ENCODE assay signal across 8 mouse cellular contexts in genomic region chr5:114379763-114380162, GRCm38 (mm10). TPM values are rescaled to one million over a fixed set of nuclear protein-coding genes. Genes with fewer than 3 reads are reported as not detected.
A peak's percentile ranks its signal among the peaks of the same experiment; 100 is the strongest.
DNase-seq lines count a peak whose midpoint lies in the region; ATAC-seq and TF ChIP-seq lines count a peak whose summit lies in the region.

No protein-coding gene starts in this region.

- 1% methylated on average over 20 of the region's 20 CpGs for WGBS in heart, embryonic 12.5 days
- WGBS in liver, embryonic 15.5 days (ENCODE audit: insufficient replicate concordance), result 1% methylated on average over 20 of the region's 20 CpGs
- under 1% methylated on average over 20 of the region's 20 CpGs for WGBS in stomach, postnatal 0 days

- no peak for TF ChIP-seq CTCF in G1E (IDR thresholded peaks at IDR 0.05; ENCODE audit: low read depth, low read length)
- TF ChIP-seq CTCF in stomach, postnatal 0 days (IDR thresholded peaks at IDR 0.05; ENCODE audit: low read depth), result no peak

- H3K4me1 ChIP-seq in G1E (ENCODE audit: insufficient read depth, low read depth, low read length), result peaks cover 71% of the 10 kb centered on the region
- H3K4me1 ChIP-seq in heart, embryonic 12.5 days (replicated peaks), result peaks cover 63% of the 10 kb centered on the region
- H3K4me1 ChIP-seq in liver, embryonic 15.5 days (replicated peaks), result peaks cover 65% of the 10 kb centered on the region
- H3K4me1 ChIP-seq in stomach, postnatal 0 days (replicated peaks; ENCODE audit: control insufficient read depth, insufficient read depth), result peaks cover 10% of the 10 kb centered on the region

- peak overlapping the region; percentile 89 for H3K4me3 ChIP-seq in G1E (ENCODE audit: low read depth, low read length)
- peak overlapping the region; percentile 94 for H3K4me3 ChIP-seq in heart, embryonic 12.5 days
- peak overlapping the region; percentile 83 for H3K4me3 ChIP-seq in liver, embryonic 15.5 days (replicated peaks)
- peak overlapping the region; percentile 84 for H3K4me3 ChIP-seq in stomach, postnatal 0 days (ENCODE audit: low read depth, low read length)

- TF ChIP-seq EP300 in stomach, postnatal 0 days (optimal IDR thresholded peaks at IDR 0.05), result no peak

- no peaks in the 10 kb centered on the region for H3K9me3 ChIP-seq in G1E (replicated peaks)
- no peaks in the 10 kb centered on the region for H3K9me3 ChIP-seq in heart, embryonic 12.5 days (replicated peaks)
- H3K9me3 ChIP-seq in liver, embryonic 15.5 days (replicated peaks), result no peaks in the 10 kb centered on the region
- H3K9me3 ChIP-seq in stomach, postnatal 0 days (ENCODE audit: control insufficient read depth, low read length), result no peaks in the 10 kb centered on the region

- peak overlapping the region; percentile 87 for H3K4me2 ChIP-seq in heart, embryonic 12.5 days
- H3K4me2 ChIP-seq in liver, embryonic 15.5 days, result peak overlapping the region; percentile 98
- H3K4me2 ChIP-seq in stomach, postnatal 0 days (replicated peaks; ENCODE audit: low read depth), result peak overlapping the region; percentile 83

- H3K36me3 ChIP-seq in G1E (replicated peaks), result peaks cover 50% of the 10 kb centered on the region
- peaks cover 20% of the 10 kb centered on the region for H3K36me3 ChIP-seq in heart, embryonic 12.5 days
- H3K36me3 ChIP-seq in liver, embryonic 15.5 days (replicated peaks), result peaks cover 9% of the 10 kb centered on the region
- H3K36me3 ChIP-seq in stomach, postnatal 0 days (ENCODE audit: control insufficient read depth, insufficient read depth, low read length), result peaks cover 8% of the 10 kb centered on the region

- H3K27me3 ChIP-seq in G1E (ENCODE audit: insufficient read depth, low read length), result no peaks in the 10 kb centered on the region
- H3K27me3 ChIP-seq in heart, embryonic 12.5 days (replicated peaks), result no peaks in the 10 kb centered on the region
- H3K27me3 ChIP-seq in liver, embryonic 15.5 days, result no peaks in the 10 kb centered on the region
- no peaks in the 10 kb centered on the region for H3K27me3 ChIP-seq in stomach, postnatal 0 days (ENCODE audit: control insufficient read depth, insufficient read depth, low read length)

- H3K27ac ChIP-seq in heart, embryonic 12.5 days (ENCODE audit: poor library complexity, severe bottlenecking), result peak overlapping the region; percentile 88
- peak overlapping the region; percentile 90 for H3K27ac ChIP-seq in liver, embryonic 15.5 days (replicated peaks)
- peak overlapping the region; percentile 94 for H3K27ac ChIP-seq in stomach, postnatal 0 days (replicated peaks)

- peak; percentile 24 for DNase-seq in kidney, adult 11 months
- DNase-seq in kidney, postnatal 25 days, result no peak
- peak; percentile 49 for DNase-seq in G1E (ENCODE audit: low spot score)
- peak; percentile 47 for DNase-seq in stomach, postnatal 0 days (ENCODE audit: low spot score)
- no peak for DNase-seq in layer of hippocampus, adult 9-10 months (ENCODE audit: low spot score)
- DNase-seq in gastrocnemius, postnatal 10 days, result no peak

- H3K9ac ChIP-seq in heart, embryonic 12.5 days, result peak overlapping the region; percentile 91
- H3K9ac ChIP-seq in liver, embryonic 15.5 days, result peak overlapping the region; percentile 93
- H3K9ac ChIP-seq in stomach, postnatal 0 days (ENCODE audit: low read length), result peak overlapping the region; percentile 97

- ATAC-seq in G1E (ENCODE audit: extremely low read depth, insufficient number of reproducible peaks, low FRiP score, poor library complexity, severe bottlenecking), result no peak
- ATAC-seq in heart, embryonic 12.5 days (ENCODE audit: insufficient number of reproducible peaks, low FRiP score), result peak; percentile 22; the same call in 1 of the 2 replicates
- peak; percentile 3; the same call in 1 of the 2 replicates for ATAC-seq in liver, embryonic 15.5 days (ENCODE audit: insufficient read depth)
- peak; percentile 2; the same call in 1 of the 2 replicates for ATAC-seq in stomach, postnatal 0 days (ENCODE audit: low FRiP score, low TSS enrichment)

RNA-seq across cellular contexts. Expression of gene Kctd10, which starts 0.5 kb away (rescaled TPM):
- 18.4 and 29.8 TPM in 2 replicates for total RNA-seq in G1E (2014; fragmentation: Nextera tagmentation)
- 40.8 and 44.1 TPM in 2 replicates for total RNA-seq in G1E (2017)
- 60.6 and 64.1 TPM in 2 replicates for polyA plus RNA-seq in G1E (2012)
- 108 and 111 TPM in 2 replicates for polyA plus RNA-seq in heart, embryonic 12.5 days (2016; fragmentation: Nextera tagmentation; extraction: Ambion mirVana)
- polyA plus RNA-seq in liver, embryonic 15.5 days (2015; fragmentation: Nextera tagmentation; extraction: Ambion mirVana), result 21.1 and 22.6 TPM in 2 replicates
- polyA plus RNA-seq in stomach, postnatal 0 days (2015; fragmentation: Nextera tagmentation; extraction: Ambion mirVana), result 93.4 and 96.4 TPM in 2 replicates
- 10 to 100 TPM; 28.3 to 30.8 TPM for total RNA-seq in gastrocnemius, postnatal 10 days (2021)

RNA-seq across cellular contexts. Expression of gene Ube3b, which starts 0.6 kb away (rescaled TPM):
- total RNA-seq in G1E (2014; fragmentation: Nextera tagmentation) (59.4 and 65.0 TPM in 2 replicates), G1E (2017) (20.2 and 20.9 TPM in 2 replicates)
- 51.3 and 61.3 TPM in 2 replicates for polyA plus RNA-seq in G1E (2012)
- 57.0 and 63.3 TPM in 2 replicates for polyA plus RNA-seq in heart, embryonic 12.5 days (2016; fragmentation: Nextera tagmentation; extraction: Ambion mirVana)
- 17.1 and 18.4 TPM in 2 replicates for polyA plus RNA-seq in liver, embryonic 15.5 days (2015; fragmentation: Nextera tagmentation; extraction: Ambion mirVana)
- 19.4 and 20.9 TPM in 2 replicates for polyA plus RNA-seq in stomach, postnatal 0 days (2015; fragmentation: Nextera tagmentation; extraction: Ambion mirVana)
- 10 to 100 TPM; 52.3 to 55.6 TPM for total RNA-seq in gastrocnemius, postnatal 10 days (2021)

Comparison
In these comparisons a context has a peak if more than half of its experiments do, and no peak if none do; other contexts are left out.
1. DNase-seq: peak in kidney, adult 11 months (single experiment), G1E (single experiment) and stomach, postnatal 0 days (single experiment); none in kidney, postnatal 25 days (0 of 2), layer of hippocampus, adult 9-10 months (single experiment) and gastrocnemius, postnatal 10 days (single experiment).
2. Peak in every context shown above with its lines, with median percentiles within 50 percentile points of each other: H3K4me3 ChIP-seq, H3K27ac ChIP-seq, H3K4me2 ChIP-seq and H3K9ac ChIP-seq.